Mouse (Mus musculus): Measurements from ENCODE around the gene Heatr5b.

DNA sequence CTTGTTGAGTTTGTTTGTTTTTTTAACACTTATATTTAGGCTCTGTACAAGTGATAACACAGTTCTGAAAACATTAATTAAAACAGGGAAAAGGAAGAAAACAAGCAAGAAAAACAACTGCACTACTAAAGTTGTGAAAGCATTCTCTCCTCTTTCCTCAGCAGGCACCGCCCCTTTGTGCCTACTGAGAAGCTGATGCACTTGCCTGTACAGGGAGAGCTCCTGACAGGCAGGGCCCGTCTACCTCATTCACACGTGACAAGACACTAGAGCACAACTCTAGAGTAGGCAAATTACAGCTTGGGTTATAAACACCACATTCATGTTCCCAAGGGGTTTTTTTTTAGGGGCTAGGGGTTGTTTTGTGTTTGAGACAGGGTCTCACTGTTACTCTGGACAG is 65.8 kb downstream of the Heatr5b start:
- TF ChIP-seq POLR2A (IDR thresholded peaks at IDR 0.05; ENCODE audit: insufficient read length, low read depth) (no peak), MAX (IDR thresholded peaks at IDR 0.05; ENCODE audit: low read depth) (no peak)
